Comparison of ENCODE assay signal across 15 mouse cellular contexts in genomic region chr3:157274143-157274542, GRCm38 (mm10).
"Had no signal": no experiment of that assay in that cellular context is flagged by ENCODE, and none has a peak within 500 bp of the region (broad histone marks: within the 10 kb centered on the region; RNA-seq: fewer than 3 reads in every experiment).

No protein-coding gene starts in this region.

- H3K27me3 ChIP-seq: neural tube, embryonic 15.5 days; stomach, embryonic 15.5 days had no signal

- H3K9me3 ChIP-seq: neural tube, embryonic 15.5 days; stomach, embryonic 15.5 days had no signal

- H3K4me1 ChIP-seq: neural tube, embryonic 15.5 days; stomach, embryonic 15.5 days had no signal

- H3K27ac ChIP-seq: neural tube, embryonic 15.5 days; stomach, embryonic 15.5 days; stomach, postnatal 0 days had no signal

- H3K4me3 ChIP-seq: neural tube, embryonic 15.5 days; stomach, embryonic 15.5 days had no signal

- H3K4me2 ChIP-seq: neural tube, embryonic 15.5 days; stomach, embryonic 15.5 days had no signal

- H3K36me3 ChIP-seq: neural tube, embryonic 15.5 days; stomach, embryonic 15.5 days had no signal

- DNase-seq: retina, postnatal 1 day; right cerebral cortex, adult 18-20 months; right cerebral cortex, postnatal 14 days; right cerebral cortex, postnatal 25 days; right cerebral cortex, postnatal 4 days; spleen, adult 18-20 months; thymus, adult 18-20 months; thymus, adult 2 months; thymus, postnatal 14 days; thymus, postnatal 25 days; thymus, postnatal 36 days; thymus, postnatal 4 days had no signal

- H3K9ac ChIP-seq: neural tube, embryonic 15.5 days; stomach, embryonic 15.5 days had no signal
